Comparison of ENCODE assay signal across 7 mouse cellular contexts in genomic region chr11:96849681-96850467, GRCm38 (mm10). TPM values are rescaled to one million over a fixed set of nuclear protein-coding genes. Genes with fewer than 3 reads are reported as not detected.
A peak's percentile ranks its signal among the peaks of the same experiment; 100 is the strongest.
DNase-seq lines count a peak whose midpoint lies in the region; ATAC-seq and TF ChIP-seq lines count a peak whose summit lies in the region.

Gene Copz2, plus strand, starts transcription at chr11:96849870.

- TF ChIP-seq CTCF in cortical plate, adult 2 months (IDR thresholded peaks at IDR 0.05; ENCODE audit: extremely low read depth, insufficient read depth, low read length), result no peak
- no peak for TF ChIP-seq CTCF in small intestine, adult 2 months (IDR thresholded peaks at IDR 0.05; ENCODE audit: extremely low read depth, insufficient read length, insufficient replicate concordance, low read depth, low read length)

- 2% methylated on average over 55 of the region's 60 CpGs for WGBS in lung, embryonic 16.5 days
- WGBS in small intestine, adult 2 months, result 2% methylated on average over 60 of the region's 60 CpGs

- H3K9me3 ChIP-seq in lung, embryonic 16.5 days (ENCODE audit: control insufficient read depth, low read length), result no peaks in the 10 kb centered on the region

- peak within 1 kb of the TSS; percentile 75 for H3K9ac ChIP-seq in lung, embryonic 16.5 days (ENCODE audit: low read length)

- H3K27ac ChIP-seq in cortical plate, adult 2 months (ENCODE audit: insufficient read depth, low read length), result no peak within 1 kb of the TSS
- H3K27ac ChIP-seq in lung, embryonic 16.5 days (ENCODE audit: low read length), result peak within 1 kb of the TSS; percentile 51
- no peak within 1 kb of the TSS for H3K27ac ChIP-seq in small intestine, adult 2 months (ENCODE audit: insufficient read depth, low read depth, low read length)

- DNase-seq in R1 (ENCODE audit: low read depth, low spot score), result peak; percentile 26
- peak; percentile 97 for DNase-seq in heart, adult 11 months
- peak; percentile 34 for DNase-seq in kidney, adult 11 months
- DNase-seq in right cerebral cortex, postnatal 10 days (ENCODE audit: low spot score in 2 of 2), result no peak

- peak within 1 kb of the TSS; percentile 36 for H3K4me3 ChIP-seq in cortical plate, adult 2 months (ENCODE audit: insufficient read depth, low read length)
- H3K4me3 ChIP-seq in lung, embryonic 16.5 days (ENCODE audit: low read length), result peak within 1 kb of the TSS; percentile 61
- H3K4me3 ChIP-seq in small intestine, adult 2 months (ENCODE audit: low read depth, low read length), result peak within 1 kb of the TSS; percentile 80

- no peak for TF ChIP-seq POLR2A in cortical plate, adult 2 months (IDR thresholded peaks at IDR 0.05; ENCODE audit: extremely low read depth, insufficient read depth, low read length)
- TF ChIP-seq POLR2A in small intestine, adult 2 months (IDR thresholded peaks at IDR 0.05; ENCODE audit: low read depth, low read length), result no peak

- H3K4me1 ChIP-seq in cortical plate, adult 2 months (ENCODE audit: control insufficient read depth, insufficient read depth, low read length), result no peaks in the 10 kb centered on the region
- peaks cover 10% of the 10 kb centered on the region for H3K4me1 ChIP-seq in lung, embryonic 16.5 days (replicated peaks; ENCODE audit: control insufficient read depth, insufficient read depth, low read length)
- peaks cover 7% of the 10 kb centered on the region; the same call in 1 of the 2 replicates for H3K4me1 ChIP-seq in small intestine, adult 2 months (ENCODE audit: control insufficient read depth, insufficient read depth, insufficient read length, low read length)

- peak; percentile 97 for ATAC-seq in lung, embryonic 16.5 days (ENCODE audit: low read depth)

- H3K4me2 ChIP-seq in lung, embryonic 16.5 days (ENCODE audit: low read depth, low read length), result peak within 1 kb of the TSS; percentile 83

- no peaks in the 10 kb centered on the region for H3K27me3 ChIP-seq in lung, embryonic 16.5 days (ENCODE audit: control insufficient read depth, insufficient read depth, low read depth, low read length)
- H3K27me3 ChIP-seq in small intestine, adult 2 months (ENCODE audit: control insufficient read depth, insufficient read depth, low read length), result peaks cover 21% of the 10 kb centered on the region

- 0 out of 2 replicates have a peak, but pooled peaks cover 2% of the 10 kb centered on the region for H3K36me3 ChIP-seq in lung, embryonic 16.5 days (ENCODE audit: control insufficient read depth, insufficient read depth, low read length)
- H3K36me3 ChIP-seq in small intestine, adult 2 months (ENCODE audit: control insufficient read depth, insufficient read depth, low read length), result no peaks in the 10 kb centered on the region

RNA-seq across cellular contexts. Expression of gene Copz2, which starts in this region (rescaled TPM):
- polyA plus RNA-seq in cortical plate, adult 2 months (2012; rRNA removed), result 14.2 and 14.7 TPM in 2 replicates
- polyA plus RNA-seq in lung, embryonic 16.5 days (2015; fragmentation: Nextera tagmentation; extraction: Ambion mirVana), result 131 and 135 TPM in 2 replicates
- 4.7 and 9.5 TPM in 2 replicates for polyA plus RNA-seq in small intestine, adult 2 months (2012; rRNA removed)

Comparison
In these comparisons a context has a peak if more than half of its experiments do, and no peak if none do; other contexts are left out.
1. DNase-seq: peak in R1 (single experiment), heart, adult 11 months (single experiment) and kidney, adult 11 months (single experiment); none in right cerebral cortex, postnatal 10 days (0 of 2).
2. Peak in every context shown above with its lines, with median percentiles within 50 percentile points of each other: H3K4me3 ChIP-seq.